Mouse (Mus musculus): ENCODE measurements around the gene Tmeff2.

Tmeff2 gene

GRCm38 (mm10) chr1:51225156-51225555, 324.7 kb downstream of the Tmeff2 start:
- no peak for DNase-seq
